Mouse (Mus musculus) ES-E14 (cell line): ENCODE results near the gene Klhl2. TPM values are rescaled to one million over a fixed set of nuclear protein-coding genes. Genes with fewer than 3 reads are reported as not detected.

Experiments used
- DNase-seq: peaks from one replicate; pipeline ENCODE4 v3.0.0-alpha.2; 2013; ENCODE audit warnings: low read depth, low spot score
- H3K27ac ChIP-seq: 2 replicates; pipeline ENCODE4 v1.5.1; 2012; ENCODE audit warnings: low read depth, mild to moderate bottlenecking, low read length, moderate library complexity, mixed read lengths; ENCODE audit not compliant: poor library complexity, insufficient read depth, severe bottlenecking
- H3K36me3 ChIP-seq: 2 replicates; pipeline ENCODE4 v1.6.1; 2012; ENCODE audit warnings: mild to moderate bottlenecking, low read length, moderate library complexity, mixed read lengths; ENCODE audit not compliant: control insufficient read depth, poor library complexity, insufficient read depth, severe bottlenecking
- H3K4me1 ChIP-seq, 2 experiments: fragments of 150-350 bp in 1 of 2; sonication (generic) in 1 of 2; 2 replicates each; pipeline ENCODE4 v1.6.1; 2012; ENCODE audit warnings: low read length in 2 of 2, mild to moderate bottlenecking in 1 of 2, mixed read lengths in 1 of 2; ENCODE audit not compliant: control insufficient read depth in 2 of 2, insufficient read depth in 2 of 2, poor library complexity in 1 of 2
- H3K4me3 ChIP-seq, 2 experiments: fragments of 150-350 bp in 1 of 2; sonication (generic) in 1 of 2; 2 replicates each; pipeline ENCODE4 v1.5.1; 2012; ENCODE audit warnings: low read length in 2 of 2, low read depth in 1 of 2, mild to moderate bottlenecking in 1 of 2, mixed read lengths in 1 of 2; ENCODE audit not compliant: insufficient read depth in 1 of 2, poor library complexity in 1 of 2, severe bottlenecking in 1 of 2
- H3K9ac ChIP-seq: 2 replicates; pipeline ENCODE4 v1.6.1; 2012; ENCODE audit warnings: low read depth, mild to moderate bottlenecking, low read length, mixed read lengths; ENCODE audit not compliant: poor library complexity, insufficient read depth, severe bottlenecking
- H3K9me3 ChIP-seq: fragments of 150-350 bp; sonication (generic); 2 replicates; pipeline ENCODE4 v1.6.1; 2012; ENCODE audit warnings: low read depth, mild to moderate bottlenecking, low read length; ENCODE audit not compliant: control insufficient read depth, insufficient read depth
- CHD2 ChIP-seq: IDR thresholded peaks from 2 replicates; pipeline ENCODE4 v1.6.1; 2014; ENCODE audit warnings: mild to moderate bottlenecking, low read depth, low read length, inconsistent platforms
- HCFC1 ChIP-seq: IDR thresholded peaks from 2 replicates; pipeline ENCODE4 v1.6.1; 2012; ENCODE audit warnings: low read length, inconsistent platforms, borderline replicate concordance; ENCODE audit not compliant: insufficient read depth
- MAFK ChIP-seq: IDR thresholded peaks from 2 replicates; pipeline ENCODE4 v1.6.1; 2014; ENCODE audit warnings: mild to moderate bottlenecking, low read depth, low read length, inconsistent platforms; ENCODE audit not compliant: insufficient read depth
- ZC3H11A ChIP-seq: IDR thresholded peaks from 2 replicates; pipeline ENCODE4 v1.6.1; 2012; ENCODE audit warnings: low read depth, mild to moderate bottlenecking, inconsistent platforms, low read length, borderline replicate concordance
- ZNF384 ChIP-seq: IDR thresholded peaks from 2 replicates; pipeline ENCODE4 v1.6.1; 2012; ENCODE audit warnings: low read depth, low read length, inconsistent platforms
- in situ Hi-C, 2 experiments: fragments of 600-800 bp; cut with MboI; formaldehyde crosslinking; loops; one replicate each; pipeline ENCODE4 v1.15.1; 2025; ENCODE audit warnings: low sequenced_read_pairs in 2 of 2, inconsistent platforms in 1 of 2; ENCODE audit not compliant: unreplicated experiment in 2 of 2
- total RNA-seq: library from RNA; depleted of rRNA; stranded (reverse); fragments of 300-350 nt; gene quantifications from 2 replicates; pipeline ENCODE4 v1.2.3, GENCODE M21; 2012

The Klhl2 gene
- total RNA-seq, 1 experiment: 16.3 TPM

DNA sequence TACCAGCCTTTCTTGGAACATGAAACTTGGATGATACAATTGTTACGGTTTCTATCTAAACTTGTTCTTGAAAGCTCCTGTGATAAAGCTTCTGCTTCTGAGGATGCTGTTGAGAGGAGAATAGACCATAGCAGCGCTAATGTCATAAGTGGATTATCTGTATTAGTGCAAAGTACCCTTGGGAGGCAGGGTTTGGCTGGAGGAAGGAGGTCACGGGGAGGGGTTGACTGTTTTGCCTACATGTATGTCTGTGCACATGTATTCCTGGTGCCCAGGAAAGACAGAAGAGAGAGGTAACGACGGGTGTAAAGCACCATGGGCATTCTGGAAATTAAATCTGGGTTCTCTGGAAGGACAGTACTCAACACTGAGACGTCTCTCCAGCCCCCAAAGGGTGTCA lies 75.7 kb downstream of the Klhl2 start:
- Histone ChIP-seq H3K9me3 (no peaks in the 10 kb centered on the region), H3K4me3 (no peak overlapping the region), H3K36me3 (no peaks in the 10 kb centered on the region), H3K9ac (no peak overlapping the region), H3K27ac (no peak overlapping the region), H3K4me1 (peaks cover 6 to 9% of the 10 kb centered on the region in 2 experiments)
- in situ Hi-C loops: no loop called here
- TF ChIP-seq ZC3H11A (no peak), ZNF384 (no peak), MAFK (no peak), HCFC1 (no peak), CHD2 (no peak)
- no peak for DNase-seq

DNA sequence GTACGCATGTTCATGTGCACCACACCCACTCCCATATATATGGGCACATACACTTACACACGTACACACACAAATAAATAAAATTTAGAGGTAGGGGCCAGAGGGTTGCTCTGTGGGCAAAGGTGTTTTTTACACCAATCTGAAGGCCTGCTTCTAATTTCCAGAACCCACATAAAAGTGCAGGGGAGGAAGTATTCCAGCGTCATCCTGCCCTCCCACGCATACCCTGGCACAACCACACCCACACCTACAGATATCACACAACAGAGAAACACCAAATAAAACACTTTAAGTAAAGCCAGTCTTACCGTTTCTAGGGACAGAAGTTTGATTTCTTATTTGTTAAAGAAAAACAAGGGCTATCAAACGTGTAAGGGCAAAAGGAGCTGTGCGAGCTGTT lies 79.0 kb downstream of the Klhl2 start:
- H3K9ac ChIP-seq: no peak overlapping the region
- TF ChIP-seq HCFC1 (no peak), CHD2 (no peak), MAFK (no peak), ZNF384 (no peak), ZC3H11A (no peak)
- H3K36me3 ChIP-seq: no peaks in the 10 kb centered on the region
- peaks cover 0 to 3% of the 10 kb centered on the region in 2 experiments; a peak in 3 of 4 replicates for H3K4me1 ChIP-seq
- no peak overlapping the region for H3K27ac ChIP-seq
- in situ Hi-C loops: no loop called here
- H3K4me3 ChIP-seq: no peak overlapping the region
- no peaks in the 10 kb centered on the region for H3K9me3 ChIP-seq
- no peak for DNase-seq

GRCm38 (mm10) chr8:64769586-64769985 lies 80.2 kb downstream of the Klhl2 start:
- no peak overlapping the region for H3K9ac ChIP-seq
- TF ChIP-seq CHD2 (no peak), MAFK (no peak), ZC3H11A (no peak), ZNF384 (no peak), HCFC1 (no peak)
- DNase-seq: no peak
- no peaks in the 10 kb centered on the region for H3K9me3 ChIP-seq
- no peaks in the 10 kb centered on the region for H3K36me3 ChIP-seq
- in situ Hi-C loops: no loop called here
- H3K4me1 ChIP-seq: peaks cover 0 to 3% of the 10 kb centered on the region in 2 experiments; a peak in 3 of 4 replicates
- no peak overlapping the region for H3K27ac ChIP-seq
- no peak overlapping the region for H3K4me3 ChIP-seq

- DNase-seq: no peak
- H3K4me3 ChIP-seq: no peak overlapping the region
These were observed 81.2 kb downstream of the Klhl2 start for GRCm38 (mm10) chr8:64768645-64769044.

DNA sequence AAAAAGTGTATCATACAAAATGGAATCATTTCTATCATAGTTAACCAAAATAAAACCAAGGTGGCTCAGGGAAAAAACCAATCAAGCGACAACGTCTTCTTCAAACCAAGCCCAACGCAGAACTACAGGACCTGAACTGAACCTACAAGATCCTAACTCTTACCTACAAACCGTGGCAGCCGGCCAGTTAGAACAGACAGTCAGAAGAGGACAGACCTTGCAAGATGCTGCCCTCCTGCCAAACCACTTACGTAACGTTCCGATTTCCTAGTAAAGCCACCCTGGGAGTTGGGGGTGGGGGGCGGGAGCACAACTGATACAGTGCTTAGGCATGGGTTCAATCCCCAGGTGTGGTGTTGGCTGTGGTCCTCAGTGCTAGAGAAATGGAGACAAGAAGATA lies 82.8 kb downstream of the Klhl2 start:
- no peak overlapping the region for H3K4me3 ChIP-seq
- H3K4me1 ChIP-seq: peaks cover 0 to 3% of the 10 kb centered on the region in 2 experiments; a peak in 3 of 4 replicates
- no peaks in the 10 kb centered on the region for H3K9me3 ChIP-seq
- H3K36me3 ChIP-seq: no peaks in the 10 kb centered on the region
- TF ChIP-seq MAFK (no peak), ZNF384 (no peak), CHD2 (no peak), ZC3H11A (no peak), HCFC1 (no peak)
- in situ Hi-C loops: no loop called here
- no peak overlapping the region for H3K27ac ChIP-seq
- DNase-seq: no peak
- no peak overlapping the region for H3K9ac ChIP-seq

More at GRCm38 (mm10) chr8:64768645-64769044, 81.2 kb downstream of the Klhl2 start:
- H3K4me1 ChIP-seq: peaks cover 0 to 3% of the 10 kb centered on the region in 2 experiments; a peak in 3 of 4 replicates
- no peaks in the 10 kb centered on the region for H3K9me3 ChIP-seq
- no peak overlapping the region for H3K9ac ChIP-seq
- no peak for TF ChIP-seq ZC3H11A
- TF ChIP-seq CHD2: no peak
- no peak for TF ChIP-seq HCFC1
- no peak for TF ChIP-seq ZNF384
- TF ChIP-seq MAFK: no peak
- H3K36me3 ChIP-seq: no peaks in the 10 kb centered on the region
- in situ Hi-C loops: no loop called here
- no peak overlapping the region for H3K27ac ChIP-seq
